Mouse (Mus musculus) midbrain, embryonic 15.5 days (tissue): ENCODE data around the gene Tmem198. TPM values are rescaled to one million over a fixed set of nuclear protein-coding genes. Genes with fewer than 3 reads are reported as not detected.

Experiments used
- ATAC-seq: fragments of 200-750 bp; cut with Nextera tagmentation; replicated peaks from 2 replicates; pipeline ENCODE4 v1.8.0; 2017; ENCODE audit warnings: moderate TSS enrichment
- H3K27ac ChIP-seq: fragments of 300-500 bp; sonication (generic); 2 replicates; pipeline ENCODE4 v1.5.1; 2015; ENCODE audit warnings: mild to moderate bottlenecking, inconsistent platforms
- H3K27me3 ChIP-seq: fragments of 300-500 bp; sonication (generic); replicated peaks from 2 replicates; pipeline ENCODE4 v1.6.1; 2015; ENCODE audit warnings: inconsistent platforms
- H3K36me3 ChIP-seq: fragments of 300-500 bp; sonication (generic); replicated peaks from 2 replicates; pipeline ENCODE4 v1.6.1; 2015; ENCODE audit warnings: inconsistent platforms
- H3K4me1 ChIP-seq: fragments of 300-500 bp; sonication (generic); 2 replicates; pipeline ENCODE4 v1.6.1; 2015; ENCODE audit warnings: inconsistent platforms
- H3K4me2 ChIP-seq: fragments of 300-500 bp; sonication (generic); 2 replicates; pipeline ENCODE4 v1.6.1; 2015; ENCODE audit warnings: inconsistent platforms, mild to moderate bottlenecking, moderate library complexity
- H3K4me3 ChIP-seq: fragments of 300-500 bp; sonication (generic); 2 replicates; pipeline ENCODE4 v1.5.1; 2015; ENCODE audit warnings: mild to moderate bottlenecking, inconsistent platforms
- H3K9ac ChIP-seq: fragments of 300-500 bp; sonication (generic); 2 replicates; pipeline ENCODE4 v1.6.1; 2015; ENCODE audit warnings: mild to moderate bottlenecking, inconsistent platforms
- H3K9me3 ChIP-seq: fragments of 300-500 bp; sonication (generic); 2 replicates; pipeline ENCODE4 v1.6.1; 2016; ENCODE audit warnings: inconsistent platforms
- WGBS: fragments of 180-500 bp; shearing (Covaris S2); methylation state at CpG from one replicate; pipeline ENCODE4 v1.1.7; 2015; ENCODE audit warnings: mixed read lengths; 5-methylcytosine and 5-hydroxymethylcytosine counted together
- polyA plus RNA-seq: library from polyadenylated mRNA; unstranded; fragments of >200 nt; fragmentation: Nextera tagmentation; extraction: Ambion mirVana; gene quantifications from 2 replicates; pipeline ENCODE4 v1.2.1, GENCODE M21; 2015

Gene Tmem198
- polyA plus RNA-seq, 1 experiment from 2014 or later, result 60.0 TPM

DNA sequence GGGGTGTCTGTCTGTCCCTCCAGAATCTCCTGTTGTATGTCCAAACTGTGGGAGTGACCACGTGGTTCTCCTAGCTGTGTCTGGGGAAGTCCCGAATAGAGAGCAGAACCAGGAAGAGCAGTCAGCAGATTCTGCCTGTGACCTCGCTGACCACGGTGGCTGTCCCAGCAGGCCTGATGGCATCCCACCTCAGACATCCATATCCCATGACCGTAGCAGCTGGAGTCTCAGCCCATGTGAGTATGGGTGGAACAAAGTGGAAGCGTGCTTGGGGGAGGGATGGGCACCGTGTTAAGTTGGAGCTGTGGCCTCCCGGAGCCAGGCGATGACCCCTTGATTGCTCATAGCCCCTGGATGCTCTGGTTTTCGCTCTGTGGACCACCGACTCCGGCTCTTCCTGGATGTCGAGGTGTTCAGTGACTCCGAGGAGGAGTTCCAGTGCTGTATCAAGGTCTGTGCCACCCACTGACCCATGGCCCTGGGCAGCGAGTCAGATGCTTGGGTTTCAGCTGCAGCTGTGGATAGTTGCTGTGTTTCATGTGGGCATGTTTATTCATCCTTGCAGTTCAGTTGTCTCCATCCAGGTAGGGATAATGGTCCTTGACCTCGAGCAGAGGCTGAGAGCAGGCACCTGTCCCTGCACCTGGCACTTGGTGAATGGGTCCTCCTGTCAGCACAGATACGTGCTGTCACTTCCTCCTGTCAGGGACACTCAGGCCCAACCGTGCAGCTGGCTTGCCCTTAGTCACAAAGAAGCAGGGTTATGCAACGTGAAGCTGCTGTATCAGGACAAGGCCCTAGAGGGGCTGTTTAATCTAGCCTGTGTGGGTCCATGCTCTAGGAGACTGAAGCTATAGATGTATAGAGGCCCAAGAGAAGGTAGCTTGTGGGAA is 53.2 kb downstream of the Tmem198 start:
- 91% methylated on average over 19 of the region's 19 CpGs for WGBS
- Histone ChIP-seq H3K4me2 (no peak overlapping the region), H3K9ac (no peak overlapping the region), H3K27ac (no peak overlapping the region), H3K27me3 (no peaks in the 10 kb centered on the region), H3K9me3 (no peaks in the 10 kb centered on the region), H3K4me3 (no peak overlapping the region), H3K4me1 (no peaks in the 10 kb centered on the region), H3K36me3 (peaks cover 23% of the 10 kb centered on the region)
- no peak for ATAC-seq

DNA sequence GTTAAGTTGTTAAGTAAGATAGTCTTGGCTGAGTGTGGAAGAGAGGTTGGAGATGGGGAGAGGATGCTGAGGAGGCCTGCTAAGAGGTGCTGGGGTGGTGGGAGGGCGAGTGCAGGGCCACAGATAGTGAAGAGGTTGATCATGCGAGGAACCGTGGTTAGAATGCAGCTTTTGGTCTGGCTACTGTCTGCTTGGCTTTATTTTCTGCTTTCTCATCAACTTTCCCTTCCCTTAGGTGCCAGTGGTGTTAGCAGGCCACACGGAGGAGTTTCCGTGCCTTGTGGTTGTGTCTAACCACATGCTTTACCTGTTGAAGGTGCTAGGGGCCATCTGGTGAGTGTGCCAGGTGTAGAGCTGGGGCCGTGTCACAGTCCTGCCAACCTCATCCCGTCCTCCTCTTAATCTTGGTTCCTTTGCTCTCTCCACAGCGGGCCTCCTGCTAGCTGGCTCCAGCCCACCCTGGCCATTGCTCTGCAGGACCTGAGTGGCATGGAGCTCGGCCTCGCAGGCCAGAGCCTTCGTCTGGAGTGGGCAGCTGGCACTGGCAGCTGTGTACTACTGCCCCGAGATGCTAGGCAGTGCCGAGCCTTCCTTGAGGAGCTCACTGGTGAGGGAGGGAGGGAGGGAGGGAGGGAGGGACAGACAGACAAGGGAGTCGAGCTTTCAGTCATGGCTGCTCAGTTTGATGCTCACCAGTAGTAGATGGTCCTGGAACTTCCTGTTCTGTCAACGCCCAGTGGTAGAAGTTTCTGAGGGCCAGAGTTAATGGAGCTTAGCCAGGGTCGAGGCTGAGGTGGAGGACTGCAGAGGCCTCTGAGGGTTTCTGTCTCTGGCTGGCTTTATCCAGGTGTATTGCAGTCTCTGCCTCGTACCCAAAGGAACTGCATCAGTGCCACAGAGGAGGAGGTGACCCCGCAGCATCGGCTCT is 54.3 kb downstream of the Tmem198 start:
- Histone ChIP-seq H3K9me3 (no peaks in the 10 kb centered on the region), H3K27ac (no peak overlapping the region), H3K4me2 (no peak overlapping the region), H3K27me3 (no peaks in the 10 kb centered on the region), H3K4me3 (no peak overlapping the region), H3K9ac (no peak overlapping the region), H3K4me1 (no peaks in the 10 kb centered on the region), H3K36me3 (peaks cover 23% of the 10 kb centered on the region)
- 91% methylated on average over 18 of the region's 19 CpGs for WGBS
- no peak for ATAC-seq

Other genes with a start within 250 kb of the Tmem198 start
- not detected in 2 replicates for gene A630095N17Rik, start 247.4 kb upstream of the Tmem198 start, polyA plus RNA-seq
- gene Dnajb2, start 243.1 kb upstream of the Tmem198 start, polyA plus RNA-seq, result 72.9 and 82.1 TPM in 2 replicates
- gene Ptprn, start 215.0 kb upstream of the Tmem198 start, polyA plus RNA-seq, result 24.2 and 26.6 TPM in 2 replicates
- gene Resp18, start 201.1 kb upstream of the Tmem198 start, polyA plus RNA-seq, result 167 and 169 TPM in 2 replicates
- 152 and 162 TPM in 2 replicates for gene Dnpep, start 161.5 kb upstream of the Tmem198 start, polyA plus RNA-seq
- gene Des, start 119.2 kb upstream of the Tmem198 start, polyA plus RNA-seq, result 1.5 and 2.0 TPM in 2 replicates
- gene Speg, start 104.2 kb upstream of the Tmem198 start, polyA plus RNA-seq, result 20.8 and 21.3 TPM in 2 replicates
- gene Gmppa, start 43.6 kb upstream of the Tmem198 start, polyA plus RNA-seq, result 86.1 and 98.7 TPM in 2 replicates
- 64.4 and 73.2 TPM in 2 replicates for gene Asic4, start 29.1 kb upstream of the Tmem198 start, polyA plus RNA-seq
- 42.3 and 45.8 TPM in 2 replicates for gene Chpf, start 225 bp upstream of the Tmem198 start, polyA plus RNA-seq
- gene Obsl1, start 26.9 kb downstream of the Tmem198 start, polyA plus RNA-seq, result 29.3 and 31.9 TPM in 2 replicates
- 24.3 and 24.5 TPM in 2 replicates for gene Inha, start 27.5 kb downstream of the Tmem198 start, polyA plus RNA-seq
- 25.7 and 27.7 TPM in 2 replicates for gene Stk11ip, start 42.0 kb downstream of the Tmem198 start, polyA plus RNA-seq
- gene Slc4a3, start 66.7 kb downstream of the Tmem198 start, polyA plus RNA-seq, result 68.8 and 79.6 TPM in 2 replicates